Mouse (Mus musculus) stomach, postnatal 0 days (tissue): ENCODE measurements at regions not wholly inside any gene's neighbourhood (a gene's known extent, or its start where the extent isn't known, plus 50 kb on each side); places are given as distances from the start of the nearest gene placed in this dataset.

Experiments used
- ATAC-seq: fragments of 200-750 bp; cut with Nextera tagmentation; 2 replicates; pipeline ENCODE4 v1.8.0; 2017; ENCODE audit not compliant: low FRiP score, low TSS enrichment
- DNase-seq: peaks from one replicate; pipeline ENCODE4 v3.0.0-alpha.2; 2016; ENCODE audit warnings: low spot score
- H3K27ac ChIP-seq: fragments of 300-500 bp; sonication (generic); replicated peaks from 2 replicates; pipeline ENCODE4 v1.5.1; 2014; ENCODE audit warnings: mild to moderate bottlenecking, control low read depth
- H3K27me3 ChIP-seq: fragments of 300-500 bp; sonication (generic); 2 replicates; pipeline ENCODE4 v1.6.1; 2014; ENCODE audit warnings: low read length; ENCODE audit not compliant: control insufficient read depth, insufficient read depth
- H3K36me3 ChIP-seq: fragments of 300-500 bp; sonication (generic); 2 replicates; pipeline ENCODE4 v1.6.1; 2014; ENCODE audit warnings: low read length, mixed read lengths; ENCODE audit not compliant: control insufficient read depth, insufficient read depth
- H3K4me1 ChIP-seq: fragments of 300-500 bp; sonication (generic); replicated peaks from 2 replicates; pipeline ENCODE4 v1.6.1; 2014; ENCODE audit warnings: antibody characterized with exemption; ENCODE audit not compliant: control insufficient read depth, insufficient read depth
- H3K4me2 ChIP-seq: fragments of 300-500 bp; sonication (generic); replicated peaks from 2 replicates; pipeline ENCODE4 v1.6.1; 2014; ENCODE audit warnings: low read depth, mild to moderate bottlenecking, control low read depth, moderate library complexity
- H3K4me3 ChIP-seq: fragments of 300-500 bp; sonication (generic); 2 replicates; pipeline ENCODE4 v1.5.1; 2014; ENCODE audit warnings: low read depth, low read length, control low read depth
- H3K9ac ChIP-seq: fragments of 300-500 bp; sonication (generic); 2 replicates; pipeline ENCODE4 v1.6.1; 2014; ENCODE audit warnings: mild to moderate bottlenecking, low read length, control low read depth, mixed read lengths
- H3K9me3 ChIP-seq: fragments of 300-500 bp; sonication (generic); 2 replicates; pipeline ENCODE4 v1.6.1; 2016; ENCODE audit warnings: low read length; ENCODE audit not compliant: control insufficient read depth
- CTCF ChIP-seq: IDR thresholded peaks from 2 replicates; pipeline ENCODE4 v1.5.1; 2016; ENCODE audit warnings: antibody characterized with exemption, low read depth, mild to moderate bottlenecking, moderate library complexity
- EP300 ChIP-seq: optimal IDR thresholded peaks from 2 replicates; pipeline ENCODE3; 2016; ENCODE audit warnings: antibody characterized with exemption
- WGBS: fragments of 180-500 bp; shearing (Covaris S2); extraction: QIAGEN DNeasy Blood & Tissue Kit; methylation state at CpG from one replicate; pipeline ENCODE4 v1.1.7; 2014; 5-methylcytosine and 5-hydroxymethylcytosine counted together

- WGBS: 61% methylated on average over 7 of the region's 7 CpGs
- TF ChIP-seq CTCF (no peak), EP300 (no peak)
- no peaks in the 10 kb centered on the region for H3K9me3 ChIP-seq
These were observed 157.7 kb upstream of the Ado start for GRCm38 (mm10) chr10:67706436-67706835.

GRCm38 (mm10) chr10:67702783-67703455, 154.2 kb upstream of the Ado start:
- no peak overlapping the region for H3K27ac ChIP-seq
- no peak for DNase-seq
- H3K9ac ChIP-seq: no peak overlapping the region
- no peaks in the 10 kb centered on the region for H3K27me3 ChIP-seq
- no peak for ATAC-seq
- WGBS: 58% methylated on average over 9 of the region's 9 CpGs
- H3K9me3 ChIP-seq: no peaks in the 10 kb centered on the region
- H3K36me3 ChIP-seq: no peaks in the 10 kb centered on the region
- no peak overlapping the region for H3K4me2 ChIP-seq
- no peaks in the 10 kb centered on the region for H3K4me1 ChIP-seq
- no peak for TF ChIP-seq EP300
- TF ChIP-seq CTCF: no peak
- H3K4me3 ChIP-seq: no peak overlapping the region

More at GRCm38 (mm10) chr10:67706436-67706835, 157.7 kb upstream of the Ado start:
- H3K36me3 ChIP-seq: no peaks in the 10 kb centered on the region
- H3K4me2 ChIP-seq: no peak overlapping the region
- DNase-seq (no peak), ATAC-seq (no peak)
- H3K9ac ChIP-seq: no peak overlapping the region
- no peaks in the 10 kb centered on the region for H3K4me1 ChIP-seq
- no peak overlapping the region for H3K27ac ChIP-seq
- H3K27me3 ChIP-seq: no peaks in the 10 kb centered on the region
- no peak overlapping the region for H3K4me3 ChIP-seq

- no peak for DNase-seq
- no peak overlapping the region for H3K4me2 ChIP-seq
These were observed 148.8 kb upstream of the Ado start for GRCm38 (mm10) chr10:67697401-67698195.

GRCm38 (mm10) chr10:67695891-67696853, 147.4 kb upstream of the Ado start:
- no peak for ATAC-seq
- no peak for TF ChIP-seq CTCF
- no peak for TF ChIP-seq EP300
- WGBS: 38% methylated on average over 10 of the region's 10 CpGs

More at GRCm38 (mm10) chr10:67697401-67698195, 148.8 kb upstream of the Ado start:
- no peak overlapping the region for H3K9ac ChIP-seq
- WGBS: 58% methylated on average over 16 of the region's 16 CpGs
- ATAC-seq: no peak
- H3K27me3 ChIP-seq: no peaks in the 10 kb centered on the region
- no peaks in the 10 kb centered on the region for H3K9me3 ChIP-seq
- no peaks in the 10 kb centered on the region for H3K36me3 ChIP-seq
- TF ChIP-seq CTCF (no peak), EP300 (no peak)
- no peaks in the 10 kb centered on the region for H3K4me1 ChIP-seq
- no peak overlapping the region for H3K4me3 ChIP-seq
- H3K27ac ChIP-seq: no peak overlapping the region

GRCm38 (mm10) chr10:67694751-67695150, 146.0 kb upstream of the Ado start:
- Histone ChIP-seq H3K4me3 (no peak overlapping the region), H3K27ac (no peak overlapping the region), H3K4me1 (no peaks in the 10 kb centered on the region), H3K9me3 (no peaks in the 10 kb centered on the region), H3K36me3 (no peaks in the 10 kb centered on the region), H3K4me2 (no peak overlapping the region), H3K9ac (no peak overlapping the region), H3K27me3 (no peaks in the 10 kb centered on the region)
- WGBS: 69% methylated on average over 4 of the region's 4 CpGs
- DNase-seq: no peak
- no peak for ATAC-seq
- no peak for TF ChIP-seq EP300
- TF ChIP-seq CTCF: no peak

More at GRCm38 (mm10) chr10:67695891-67696853, 147.4 kb upstream of the Ado start:
- Histone ChIP-seq H3K27me3 (no peaks in the 10 kb centered on the region), H3K9me3 (no peaks in the 10 kb centered on the region), H3K4me1 (no peaks in the 10 kb centered on the region), H3K9ac (no peak overlapping the region), H3K4me3 (no peak overlapping the region), H3K27ac (no peak overlapping the region), H3K4me2 (no peak overlapping the region), H3K36me3 (no peaks in the 10 kb centered on the region)
- DNase-seq: no peak
